Mouse (Mus musculus) bone marrow macrophage, adult 2 months (primary cell): Measurements from ENCODE around the gene Foxn3.

Experiments used
- CTCF ChIP-seq: IDR thresholded peaks from 2 replicates; pipeline ENCODE4 v1.5.1; 2012; ENCODE audit warnings: low read depth, mild to moderate bottlenecking, low read length, moderate library complexity
- POLR2A ChIP-seq: IDR thresholded peaks from 2 replicates; pipeline ENCODE4 v1.6.1; 2012; ENCODE audit warnings: mild to moderate bottlenecking, low read depth, low read length, borderline replicate concordance

- TF ChIP-seq CTCF: no peak
- TF ChIP-seq POLR2A: no peak
These were observed 178.3 kb downstream of the Foxn3 start for GRCm38 (mm10) chr12:99385073-99385472.
